Mouse (Mus musculus): Measurements from ENCODE around the gene Relb. TPM values are rescaled to one million over a fixed set of nuclear protein-coding genes. Genes with fewer than 3 reads are reported as not detected.

Relb gene
- 1.5 TPM in 1 of 2 replicates, not detected in the other for total RNA-seq (2015; ENCODE audit: low replicate concordance)
- total RNA-seq (2017; ENCODE audit: low replicate concordance) = 0.68 and 2.2 TPM in 2 replicates

GRCm38 (mm10) chr7:19629361-19629734 is at the start of gene Relb:
Relb (minus strand) TSS chr7:19629438.
- ATAC-seq (replicated peaks; ENCODE audit: low FRiP score, poor library complexity, severe bottlenecking) = peak; percentile 61

DNA sequence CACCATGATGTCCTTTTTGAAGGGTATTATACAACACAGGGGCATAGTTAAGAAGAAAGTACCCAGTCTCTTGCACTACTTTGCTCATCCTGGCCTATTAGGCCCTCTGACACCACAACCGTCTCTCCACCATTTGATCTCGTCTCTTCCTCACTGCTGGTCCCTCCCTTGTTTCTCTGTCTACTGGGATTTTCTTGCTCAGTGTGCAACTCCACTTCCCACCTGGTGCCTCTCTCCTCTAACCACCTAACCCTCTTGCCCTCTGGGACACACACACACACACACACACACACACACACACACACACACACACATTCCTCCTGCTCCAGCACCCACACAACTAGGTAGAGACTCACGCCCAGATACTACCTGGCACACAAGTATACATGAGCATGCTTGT is 49.7 kb upstream of the Relb start:
- ATAC-seq (replicated peaks; ENCODE audit: low FRiP score, poor library complexity, severe bottlenecking) = no peak

GRCm38 (mm10) chr7:19677872-19678271 is 48.6 kb upstream of the Relb start, which contains the start of gene Apoc2:
Apoc2 (minus strand) TSS chr7:19677941.
- ATAC-seq (replicated peaks; ENCODE audit: low FRiP score, poor library complexity, severe bottlenecking) = no peak

GRCm38 (mm10) chr7:19676662-19677061 is 47.4 kb upstream of the Relb start:
- ATAC-seq (replicated peaks; ENCODE audit: low FRiP score, poor library complexity, severe bottlenecking) = no peak

DNA sequence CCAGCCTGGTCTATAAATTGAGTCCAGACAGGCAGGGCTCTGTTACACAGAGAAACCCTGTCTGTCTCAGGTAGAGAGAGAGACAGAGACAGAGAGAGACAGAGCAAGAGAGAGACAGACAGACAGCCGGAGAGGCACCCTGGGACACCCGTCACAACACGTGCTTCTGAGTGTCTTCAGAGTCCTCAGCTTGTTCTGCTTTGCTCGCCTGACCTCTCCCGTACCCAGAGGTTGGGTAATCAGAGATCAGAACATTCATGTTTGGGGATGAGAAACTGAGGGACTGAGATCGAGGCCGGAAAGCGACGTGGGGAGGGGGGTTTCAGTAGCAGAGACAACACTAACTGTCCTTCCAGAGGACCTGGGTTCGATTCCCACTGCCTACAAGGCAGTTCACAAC is 46.6 kb upstream of the Relb start:
- ATAC-seq (replicated peaks; ENCODE audit: low FRiP score, poor library complexity, severe bottlenecking) = no peak

- no peak for ATAC-seq (replicated peaks; ENCODE audit: low FRiP score, poor library complexity, severe bottlenecking)
These were observed 44.0 kb upstream of the Relb start for GRCm38 (mm10) chr7:19673083-19673699.

GRCm38 (mm10) chr7:19671511-19671910 is 42.3 kb upstream of the Relb start:
- no peak for ATAC-seq (replicated peaks; ENCODE audit: low FRiP score, poor library complexity, severe bottlenecking)

DNA sequence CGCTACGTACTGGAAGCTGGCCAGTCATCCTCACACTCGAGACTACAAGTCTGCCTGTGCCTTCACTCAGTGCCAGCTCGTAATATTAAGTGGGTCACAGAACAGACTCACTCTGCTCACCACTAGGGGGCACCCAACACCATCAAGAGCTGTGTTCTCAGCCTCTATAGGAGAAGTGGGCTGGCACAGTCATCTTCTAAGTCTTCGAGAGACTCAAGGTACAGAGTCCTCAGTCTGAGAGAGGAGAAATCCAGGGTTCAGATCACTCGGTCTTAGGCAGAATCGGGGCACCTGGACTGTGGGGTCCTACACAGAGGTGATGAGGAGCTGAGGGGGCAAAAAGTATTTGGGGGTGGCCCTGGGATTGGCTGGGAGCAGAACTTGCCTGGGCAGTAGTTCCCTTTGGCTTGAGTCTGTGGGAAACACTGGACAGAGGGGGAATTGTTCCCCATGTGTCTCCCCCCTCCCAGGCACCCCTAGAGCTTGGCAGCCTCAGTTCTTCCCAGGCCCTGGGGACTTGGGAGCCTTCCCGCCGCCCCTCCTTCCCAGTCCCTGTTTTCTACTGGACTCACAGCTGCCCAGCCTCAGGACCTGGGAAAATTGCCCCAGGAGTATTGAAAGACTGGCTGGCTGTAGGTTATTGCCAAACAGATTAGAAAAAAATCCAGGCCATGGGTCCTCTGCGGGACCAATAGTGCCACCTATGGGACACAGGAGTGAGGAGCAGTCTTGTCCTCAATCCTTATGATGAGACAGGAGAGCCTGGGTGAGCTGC is 39.9 kb upstream of the Relb start:
- ATAC-seq (replicated peaks; ENCODE audit: low FRiP score, poor library complexity, severe bottlenecking) = peak; percentile 56

DNA sequence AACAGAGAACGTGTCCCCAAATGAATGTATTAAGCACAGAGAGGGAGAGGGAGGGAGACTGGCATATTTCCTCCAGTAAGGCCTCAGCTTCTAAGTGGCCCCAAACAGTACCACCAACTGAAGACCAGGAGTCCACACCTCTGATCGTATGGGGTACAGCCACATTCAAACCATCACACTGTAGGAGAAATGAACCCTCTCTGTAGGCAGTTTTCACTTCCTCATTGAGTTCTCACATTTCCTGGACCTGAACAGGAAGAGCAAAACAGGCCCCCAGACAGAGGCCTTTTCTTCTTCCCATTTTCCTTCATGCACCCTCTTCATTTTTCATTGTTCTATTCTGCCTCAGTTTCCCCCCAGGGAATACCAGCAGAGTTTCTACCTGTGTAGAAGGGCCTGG is 38.2 kb upstream of the Relb start:
- ATAC-seq (replicated peaks; ENCODE audit: low FRiP score, poor library complexity, severe bottlenecking) = no peak

DNA sequence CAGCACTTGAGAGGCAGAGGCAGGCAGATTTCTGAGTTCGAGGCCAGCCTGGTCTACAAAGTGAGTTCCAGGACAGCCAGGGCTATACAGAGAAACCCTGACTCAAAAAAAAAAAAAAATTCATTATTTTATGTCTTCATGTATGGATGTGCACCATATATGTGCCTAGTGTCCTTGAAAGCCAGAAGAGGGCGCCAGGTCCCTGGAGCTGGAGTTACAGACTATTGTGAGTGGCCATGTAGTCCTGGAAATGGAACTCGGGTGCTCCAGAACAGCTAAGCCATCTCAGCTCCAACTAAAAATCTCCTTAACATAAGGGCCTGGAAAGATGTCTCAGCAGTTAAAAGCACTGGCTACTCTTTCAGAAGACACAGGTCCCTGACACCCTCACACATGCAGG is 37.5 kb upstream of the Relb start:
- ATAC-seq (replicated peaks; ENCODE audit: low FRiP score, poor library complexity, severe bottlenecking) = no peak

DNA sequence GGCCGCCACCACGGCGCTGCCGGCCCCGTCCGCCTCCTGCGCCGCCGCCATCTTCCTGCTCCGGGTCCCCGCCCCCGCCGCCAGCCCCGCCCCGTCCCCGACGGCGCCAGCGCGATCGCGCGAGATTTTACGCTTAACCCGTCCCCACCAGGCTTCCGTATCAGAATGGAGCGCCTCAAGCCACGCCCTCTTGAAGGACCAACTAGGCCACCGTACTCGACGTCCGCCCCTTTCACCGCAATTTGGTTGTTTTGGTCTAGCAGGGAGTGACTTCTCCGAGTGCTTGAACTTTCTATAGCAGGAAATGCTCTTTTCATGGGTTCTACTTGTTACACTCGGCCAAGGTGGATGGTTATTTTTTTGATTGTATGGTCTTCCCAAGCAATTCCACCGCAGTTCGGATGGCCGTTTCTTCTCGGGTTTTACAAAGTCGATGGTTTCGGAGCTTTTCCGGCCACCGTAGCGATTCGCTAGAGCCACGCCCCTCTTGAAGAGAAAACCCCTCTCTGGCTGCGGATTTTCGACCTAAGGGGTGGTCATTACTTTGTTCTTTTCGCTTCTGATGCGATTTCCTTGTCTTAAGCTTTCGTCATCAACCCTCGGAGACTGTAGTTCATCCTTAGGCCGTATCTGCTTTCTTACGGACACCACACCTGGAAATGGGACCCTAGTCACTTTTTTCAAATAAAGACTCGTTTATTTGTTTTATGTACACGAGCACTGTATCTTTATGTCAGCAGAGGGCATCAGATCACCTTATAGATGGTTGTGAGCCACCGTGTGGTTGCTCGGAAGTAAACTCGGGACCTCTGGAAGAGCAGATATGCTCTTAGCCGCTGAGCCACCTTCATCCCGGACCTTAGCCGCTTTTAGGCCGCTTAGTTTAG is 36.0 kb upstream of the Relb start, which contains the start of gene Clptm1:
Gene Clptm1, minus strand, starts transcription at position 79 of the 887 bp plus-strand sequence.
- peak; percentile 86 for ATAC-seq (replicated peaks; ENCODE audit: low FRiP score, poor library complexity, severe bottlenecking)

DNA sequence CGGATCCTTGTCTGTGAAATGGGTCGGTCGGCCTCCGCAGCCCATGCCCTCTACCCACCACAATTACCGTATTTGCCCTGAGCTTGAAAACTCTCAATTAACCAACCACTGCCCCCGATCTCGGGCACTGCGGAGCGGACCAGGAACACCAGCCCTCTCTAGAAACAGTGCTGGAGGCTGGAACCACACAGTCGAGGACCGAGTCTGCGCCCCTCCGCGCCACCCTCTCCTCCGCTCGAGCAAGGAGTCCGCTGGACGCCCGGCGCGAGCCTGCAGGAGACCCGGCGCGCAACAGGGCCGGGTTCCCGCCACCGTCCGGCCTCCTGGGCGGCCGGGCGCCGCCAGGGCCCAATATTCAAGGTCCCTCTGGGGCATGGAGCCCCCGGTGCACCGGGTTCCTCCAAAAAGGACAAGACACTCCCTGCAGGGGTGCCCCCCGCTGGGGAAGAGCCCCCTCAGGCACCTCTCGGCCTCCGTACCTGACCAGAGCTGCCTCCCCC is 35.3 kb upstream of the Relb start:
- peak; percentile 16 for ATAC-seq (replicated peaks; ENCODE audit: low FRiP score, poor library complexity, severe bottlenecking)

DNA sequence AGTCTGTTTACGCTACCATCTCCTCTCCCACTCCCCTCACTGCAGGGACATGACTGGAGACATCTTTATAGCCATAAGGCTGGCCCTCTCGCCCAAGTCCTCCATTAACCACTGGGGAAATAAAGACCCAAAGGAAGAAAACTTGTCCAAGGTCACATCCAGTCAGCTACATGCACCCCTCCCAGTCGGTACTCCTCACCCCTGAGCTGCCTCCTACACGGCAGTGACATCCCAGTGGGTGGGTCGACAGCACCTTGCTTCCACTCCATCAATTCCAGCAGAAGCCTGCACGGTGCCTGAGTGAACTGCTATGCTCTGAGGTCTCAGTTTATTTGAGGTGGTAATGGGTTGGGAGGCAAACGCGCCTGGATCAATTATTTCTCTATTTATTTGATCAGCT is 34.7 kb upstream of the Relb start:
- ATAC-seq (replicated peaks; ENCODE audit: low FRiP score, poor library complexity, severe bottlenecking) = peak; percentile 29

DNA sequence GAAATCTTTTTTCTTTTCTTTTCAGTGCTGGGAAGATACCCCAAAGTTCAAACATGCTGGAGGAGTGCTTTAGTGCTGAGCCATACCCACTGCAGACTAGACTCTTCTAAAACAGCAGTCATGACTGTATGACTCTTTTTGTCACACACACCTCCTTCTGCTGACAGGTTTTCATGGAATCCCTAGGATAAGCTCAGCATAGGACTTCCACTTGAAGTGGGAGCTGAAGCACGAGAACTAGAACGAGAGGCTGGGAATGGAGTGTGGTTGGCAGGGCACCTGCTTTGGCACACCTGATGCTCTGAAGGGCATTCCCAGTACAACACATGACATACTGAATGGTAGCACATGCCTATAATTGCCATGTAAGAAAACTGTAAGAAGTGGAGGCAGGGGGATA is 23.4 kb upstream of the Relb start:
- ATAC-seq (replicated peaks; ENCODE audit: low FRiP score, poor library complexity, severe bottlenecking) = no peak

GRCm38 (mm10) chr7:19651063-19651786 is 22.0 kb upstream of the Relb start:
- no peak for ATAC-seq (replicated peaks; ENCODE audit: low FRiP score, poor library complexity, severe bottlenecking)

DNA sequence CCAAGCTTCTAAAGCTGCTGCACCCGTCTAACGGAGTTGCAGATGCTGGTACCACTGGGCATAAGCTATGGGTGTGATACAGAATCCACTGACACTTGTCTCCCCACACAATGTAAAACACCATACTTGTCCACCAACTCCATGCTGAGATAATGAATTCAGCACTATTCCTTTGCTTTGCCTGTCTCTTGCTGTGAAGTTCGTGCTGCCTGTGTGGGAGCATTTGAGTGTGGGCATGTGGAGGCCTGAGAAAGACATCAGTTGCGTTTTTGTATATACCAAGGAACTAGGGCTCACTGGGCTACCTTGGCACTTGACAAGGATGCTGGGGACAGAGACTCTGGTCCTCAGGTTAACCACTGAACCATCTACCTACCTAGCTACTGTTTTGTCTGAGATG is 12.0 kb upstream of the Relb start:
- ATAC-seq (replicated peaks; ENCODE audit: low FRiP score, poor library complexity, severe bottlenecking) = no peak

- ATAC-seq (replicated peaks; ENCODE audit: low FRiP score, poor library complexity, severe bottlenecking) = no peak
These were observed 6.0 kb upstream of the Relb start for GRCm38 (mm10) chr7:19635074-19635827.

DNA sequence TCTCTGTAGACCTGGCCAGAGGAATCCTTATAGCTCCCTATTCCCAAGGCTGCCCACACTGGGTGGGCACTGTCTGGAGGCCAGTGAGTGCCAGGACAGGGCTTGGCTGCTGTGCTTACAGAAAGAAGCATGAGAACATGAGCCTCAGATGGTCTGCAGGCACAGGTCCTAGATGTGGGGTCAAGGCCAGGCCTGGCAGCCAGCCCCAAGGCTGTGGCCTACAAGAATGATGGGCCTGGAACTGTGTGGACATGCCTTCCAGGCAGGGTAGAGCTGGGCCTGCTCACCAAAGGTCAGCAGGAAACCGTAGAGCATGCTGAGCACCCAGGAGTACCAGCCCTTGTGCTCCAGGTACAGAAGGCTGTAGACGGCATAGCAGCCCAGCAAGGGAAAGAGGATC is 5.4 kb upstream of the Relb start:
- no peak for ATAC-seq (replicated peaks; ENCODE audit: low FRiP score, poor library complexity, severe bottlenecking)

DNA sequence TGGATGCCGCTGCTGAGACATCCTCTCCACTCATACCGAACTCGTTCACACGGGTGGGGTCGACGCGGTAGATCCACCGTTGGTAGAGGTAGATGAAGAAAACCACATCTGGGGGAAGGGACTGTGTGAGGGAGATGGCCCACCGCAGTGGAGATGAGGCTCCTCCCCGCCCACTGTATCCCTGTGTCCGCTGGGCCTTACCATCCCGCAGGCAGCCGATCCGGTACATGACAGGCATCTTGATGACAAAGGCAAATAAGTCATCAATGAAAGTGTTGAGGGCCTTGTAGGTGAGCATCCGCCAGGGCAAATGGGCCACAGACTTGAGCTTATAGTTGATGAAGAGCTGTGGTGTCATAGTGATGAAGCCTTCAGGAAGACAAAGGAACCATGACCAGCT is 4.6 kb upstream of the Relb start:
- no peak for ATAC-seq (replicated peaks; ENCODE audit: low FRiP score, poor library complexity, severe bottlenecking)
